Mouse (Mus musculus): ENCODE measurements around the gene D430042O09Rik.

D430042O09Rik gene

DNA sequence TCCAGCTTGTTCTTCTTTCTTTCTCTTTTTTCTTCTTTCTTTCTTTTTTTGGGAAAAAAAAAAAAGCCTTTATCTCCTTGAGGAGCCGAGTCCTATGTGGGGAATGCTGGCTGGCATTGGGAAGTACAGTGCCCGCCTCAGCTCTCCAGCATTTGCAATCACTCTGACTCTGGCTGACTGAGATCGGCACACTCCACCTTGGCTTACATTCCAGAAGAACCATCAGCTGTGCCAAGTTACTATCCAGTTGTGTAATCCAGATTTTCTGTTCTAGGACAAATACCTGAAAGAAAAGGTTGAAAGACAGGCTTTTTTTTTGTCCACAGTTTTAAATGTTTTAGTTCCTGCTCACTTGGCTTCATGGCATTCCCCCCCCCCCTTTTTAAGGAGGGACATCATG lies 100.5 kb downstream of the D430042O09Rik start:
- DNase-seq (ENCODE audit: low spot score in 2 of 2): no peak

DNA sequence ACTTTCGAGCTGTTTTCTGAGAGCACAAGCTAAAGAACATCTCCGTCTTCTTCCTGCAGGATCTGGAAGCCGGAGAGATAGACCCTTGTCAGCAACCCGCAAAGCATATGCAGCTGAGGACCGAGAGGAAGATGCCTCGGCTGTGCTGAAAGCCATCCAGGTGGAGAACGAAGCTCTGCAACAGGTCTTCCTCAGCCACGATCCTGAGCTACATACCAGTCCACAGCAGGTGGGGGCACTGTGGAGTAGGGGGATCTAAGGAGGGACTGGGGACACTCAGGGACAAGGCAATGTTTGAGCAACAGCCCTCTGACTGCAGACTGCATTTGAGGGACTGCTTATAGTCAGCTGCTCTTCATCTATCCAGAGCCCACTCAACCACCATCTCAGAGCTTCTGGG lies 105.0 kb downstream of the D430042O09Rik start:
- no peak for DNase-seq (ENCODE audit: low spot score in 2 of 2)

DNA sequence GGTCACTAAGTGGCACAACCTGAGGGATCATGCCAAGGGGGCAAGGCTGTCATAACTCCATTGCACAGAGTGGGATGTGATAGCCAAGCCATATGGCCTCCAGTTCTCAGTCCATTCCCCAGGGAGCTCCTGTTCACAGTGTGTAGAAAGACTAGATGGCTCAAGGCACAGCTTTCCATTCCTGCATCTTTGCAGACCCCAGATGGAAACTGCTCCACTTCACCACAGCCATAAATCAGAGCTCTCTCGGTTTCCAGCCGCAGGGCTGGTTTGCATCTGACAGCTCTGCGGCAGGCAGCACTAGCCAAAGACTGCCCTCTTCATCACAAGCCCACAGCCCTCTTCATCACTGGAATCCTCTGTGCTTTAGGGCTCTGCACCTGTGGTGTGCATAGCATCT lies 108.0 kb downstream of the D430042O09Rik start:
- no peak for DNase-seq (ENCODE audit: low spot score in 2 of 2)

DNA sequence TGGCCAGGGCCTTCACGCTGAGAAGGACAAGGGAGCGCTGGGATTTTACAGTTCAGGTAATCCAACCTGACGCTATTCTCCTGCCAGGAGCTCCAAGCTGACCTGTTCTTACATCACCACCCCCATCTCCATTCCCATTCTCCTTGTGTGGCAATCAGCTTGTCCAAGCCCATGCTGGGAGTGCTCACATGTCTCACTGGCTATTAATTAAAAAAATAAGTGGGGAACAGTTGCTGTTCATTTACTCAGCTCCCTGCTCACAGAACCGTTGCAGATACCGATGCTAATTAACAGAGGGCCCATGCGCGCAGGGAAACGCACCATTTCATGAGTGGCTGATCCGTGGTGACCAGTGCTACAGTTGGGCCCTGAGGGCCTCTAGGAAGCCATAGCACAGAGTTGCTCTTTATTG lies 110.6 kb downstream of the D430042O09Rik start:
- DNase-seq (ENCODE audit: low spot score in 2 of 2): no peak

DNA sequence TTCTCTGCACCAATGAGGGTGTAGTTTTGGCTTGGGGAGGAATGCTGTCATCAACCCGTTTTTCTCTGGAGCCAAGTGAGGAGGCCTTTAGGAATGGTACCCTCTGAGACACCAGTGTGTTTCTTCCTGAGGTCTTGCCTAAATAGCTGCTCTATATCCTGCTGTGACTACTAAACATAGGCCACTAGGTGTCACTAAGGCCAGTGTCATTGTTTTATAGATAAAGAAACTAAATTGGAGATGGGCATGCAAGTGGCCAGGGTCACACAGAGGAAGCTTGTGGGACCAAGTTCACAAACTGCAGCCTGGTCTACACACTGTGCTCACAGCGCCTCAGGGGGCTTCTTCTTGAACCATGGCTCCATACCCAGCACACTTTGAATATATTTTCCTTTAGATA lies 112.5 kb downstream of the D430042O09Rik start:
- no peak for DNase-seq (ENCODE audit: low spot score in 2 of 2)

DNA sequence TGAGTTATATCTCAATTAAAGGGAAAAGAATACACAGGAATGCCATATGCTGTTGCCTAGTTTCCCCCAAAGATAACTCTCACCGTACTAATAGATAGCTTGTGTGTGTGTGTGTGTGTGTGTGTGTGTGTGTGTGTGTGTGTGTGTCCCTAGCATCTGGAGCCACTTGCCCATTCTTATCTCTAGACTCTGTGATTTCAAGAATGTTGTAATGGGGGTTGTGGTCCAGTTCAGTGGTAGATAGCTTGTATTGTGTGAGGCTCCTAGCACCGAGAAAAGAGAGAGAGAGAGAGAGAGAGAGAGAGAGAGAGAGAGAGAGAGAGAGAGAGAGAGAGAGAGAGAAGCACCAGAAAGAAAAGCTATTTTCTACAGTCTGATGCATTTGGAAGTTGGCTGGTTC lies 118.7 kb downstream of the D430042O09Rik start:
- DNase-seq (ENCODE audit: low spot score in 2 of 2): no peak

DNA sequence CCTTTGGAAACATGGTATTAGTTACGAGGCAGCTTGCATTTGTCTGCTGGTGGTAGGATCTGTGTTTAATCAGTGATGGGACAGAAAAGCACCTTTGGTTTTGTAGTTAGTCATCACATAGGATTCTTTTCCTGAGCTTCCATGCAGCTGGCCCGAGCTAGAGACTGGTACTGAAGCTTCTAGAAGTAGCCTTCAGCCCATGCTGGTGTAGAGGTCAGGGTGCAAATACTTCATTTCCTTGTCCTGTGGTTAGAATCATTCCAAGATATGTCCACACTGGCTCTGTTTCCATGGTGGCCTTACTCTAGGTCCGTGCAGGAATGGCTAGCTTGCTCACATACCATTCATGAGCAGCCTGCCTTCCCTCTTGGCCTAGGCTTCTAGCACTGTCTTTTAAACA lies 119.2 kb downstream of the D430042O09Rik start:
- no peak for DNase-seq (ENCODE audit: low spot score in 2 of 2)

DNA sequence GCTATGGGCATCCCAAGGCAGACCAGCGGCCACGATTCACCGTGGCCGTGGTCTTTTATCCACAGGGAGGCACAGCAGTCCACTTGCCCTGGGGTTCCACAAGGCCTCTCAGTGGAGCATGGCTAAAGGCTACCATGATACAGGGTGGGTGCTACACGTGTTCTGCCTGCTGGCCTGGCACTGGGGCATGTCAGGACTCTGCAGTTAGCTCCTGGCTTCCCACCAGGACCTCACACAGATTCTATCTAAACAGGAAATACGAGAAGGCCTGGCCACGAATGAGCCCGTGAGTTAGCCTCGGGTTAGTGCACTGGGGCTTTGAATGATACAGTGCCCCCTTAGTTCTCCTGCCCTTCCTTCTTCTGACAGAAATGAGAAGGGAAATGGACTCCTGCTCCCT lies 119.7 kb downstream of the D430042O09Rik start:
- DNase-seq (ENCODE audit: low spot score in 2 of 2): no peak

DNA sequence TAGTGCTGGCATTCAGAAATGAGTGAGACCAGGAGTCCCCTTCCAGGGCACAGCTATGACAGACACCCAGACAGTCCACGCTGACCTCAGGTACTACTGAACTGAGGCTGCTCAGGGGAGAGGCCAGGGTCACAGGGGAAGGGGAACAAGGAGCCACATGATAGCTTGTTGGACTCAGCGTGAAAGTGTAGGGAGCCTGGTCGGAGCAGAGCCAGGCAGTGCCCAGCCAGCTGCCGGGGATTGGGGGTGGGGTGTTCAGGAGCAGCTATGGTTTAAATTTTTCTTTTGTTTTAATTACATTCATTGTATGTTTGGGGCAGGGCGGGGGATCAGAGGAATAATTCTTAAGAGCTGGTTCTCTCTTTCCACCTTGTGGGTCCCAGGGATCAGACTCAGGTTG lies 120.9 kb downstream of the D430042O09Rik start:
- no peak for DNase-seq (ENCODE audit: low spot score in 2 of 2)

DNA sequence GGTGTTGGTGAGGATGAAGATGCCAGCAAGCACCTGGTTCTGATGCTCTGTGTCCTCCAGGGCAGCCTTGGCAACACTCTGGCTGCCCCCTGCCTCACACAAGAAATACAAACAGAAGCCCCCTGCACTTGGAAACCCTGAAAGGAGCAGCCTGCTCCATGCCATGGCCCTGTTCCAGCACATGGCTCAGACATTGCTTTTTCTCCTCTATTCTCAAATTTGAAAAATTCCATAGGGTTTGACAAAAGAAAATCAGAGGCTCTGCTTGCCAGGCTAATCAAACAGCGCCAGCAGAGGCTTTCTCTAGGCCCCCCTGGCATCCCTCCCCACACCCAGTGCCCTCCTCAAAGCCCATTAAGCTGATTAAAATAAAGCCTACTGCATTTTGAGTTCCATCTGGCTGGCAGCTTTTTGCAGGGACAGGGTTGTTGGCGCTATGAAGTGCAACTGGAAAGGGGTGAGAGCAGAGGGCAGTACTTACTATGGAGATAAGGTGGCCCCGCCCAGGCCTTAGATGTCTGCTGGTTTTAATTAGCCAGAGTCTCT lies 121.5 kb downstream of the D430042O09Rik start:
- DNase-seq (ENCODE audit: low spot score in 2 of 2): no peak

DNA sequence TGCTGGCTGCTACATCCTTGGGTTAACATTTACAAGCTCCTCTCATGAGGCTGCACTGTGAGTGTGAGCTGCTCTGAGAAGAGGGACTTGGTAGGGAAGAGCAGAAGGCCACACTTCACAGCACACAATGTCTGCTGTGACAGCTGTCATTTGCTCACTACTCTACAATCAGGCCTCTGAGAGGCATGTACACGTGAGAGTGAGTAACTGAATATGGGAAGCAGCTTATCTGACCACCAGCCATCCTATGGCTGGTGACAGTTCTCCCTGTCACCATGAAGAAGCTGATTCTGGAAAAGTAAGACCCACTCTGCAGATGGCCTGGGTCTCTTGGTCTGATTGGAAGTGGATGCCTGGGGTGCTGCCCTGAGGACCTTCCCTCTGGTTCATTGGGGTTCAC lies 125.1 kb downstream of the D430042O09Rik start:
- DNase-seq (ENCODE audit: low spot score in 2 of 2): no peak

DNA sequence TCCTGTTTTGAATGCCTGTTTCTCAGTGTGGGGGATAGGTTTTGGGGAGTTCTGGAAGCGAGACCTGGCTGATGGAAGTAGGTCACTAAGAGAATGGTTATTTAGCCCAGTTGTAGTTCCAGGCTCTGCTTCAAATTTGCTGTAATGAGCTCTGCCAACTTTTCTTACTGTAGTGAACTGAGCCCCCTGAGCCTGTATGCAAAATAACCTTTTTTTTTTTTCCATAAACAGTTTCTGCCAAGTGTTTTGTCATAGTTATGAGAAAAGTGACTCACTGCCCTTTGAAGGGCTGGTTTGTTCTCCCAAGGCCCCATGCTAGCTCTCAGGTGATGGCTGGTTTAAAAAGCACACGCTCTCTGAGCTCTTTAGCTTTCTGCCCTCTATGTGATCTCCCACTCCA lies 125.8 kb downstream of the D430042O09Rik start:
- DNase-seq (ENCODE audit: low spot score in 2 of 2): no peak

DNA sequence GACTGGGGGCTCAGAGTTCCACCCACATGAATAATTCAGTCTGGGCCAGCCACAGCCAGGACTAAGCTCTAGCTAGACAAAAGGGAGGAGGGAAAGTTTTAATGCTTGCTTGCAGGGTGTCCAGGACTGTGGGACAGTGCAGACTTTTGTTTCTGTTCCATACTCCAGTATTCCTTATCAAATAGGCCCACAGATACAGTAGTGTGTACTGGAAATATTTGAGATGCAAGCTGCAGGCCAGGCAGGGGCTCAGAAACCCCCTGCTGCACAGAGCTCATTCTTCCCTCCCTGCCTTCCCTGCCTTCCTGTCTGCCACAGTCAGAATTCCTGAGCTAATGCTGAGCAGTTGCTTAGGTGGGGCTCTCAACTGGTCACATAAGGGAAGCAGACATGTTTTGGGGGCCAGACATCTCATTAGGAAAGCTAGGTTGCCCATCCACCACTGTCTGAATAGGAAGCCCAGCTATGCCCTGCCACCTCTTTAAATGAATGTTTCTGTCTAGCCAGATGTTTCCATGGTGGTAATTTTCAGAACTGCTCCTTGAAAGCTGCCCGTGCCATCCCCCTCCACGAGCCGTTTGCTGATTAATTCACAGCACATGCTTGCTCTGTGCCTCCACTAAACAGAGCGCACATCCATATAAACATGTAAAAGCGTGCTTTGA lies 130.5 kb downstream of the D430042O09Rik start:
- DNase-seq (ENCODE audit: low spot score in 2 of 2): no peak

DNA sequence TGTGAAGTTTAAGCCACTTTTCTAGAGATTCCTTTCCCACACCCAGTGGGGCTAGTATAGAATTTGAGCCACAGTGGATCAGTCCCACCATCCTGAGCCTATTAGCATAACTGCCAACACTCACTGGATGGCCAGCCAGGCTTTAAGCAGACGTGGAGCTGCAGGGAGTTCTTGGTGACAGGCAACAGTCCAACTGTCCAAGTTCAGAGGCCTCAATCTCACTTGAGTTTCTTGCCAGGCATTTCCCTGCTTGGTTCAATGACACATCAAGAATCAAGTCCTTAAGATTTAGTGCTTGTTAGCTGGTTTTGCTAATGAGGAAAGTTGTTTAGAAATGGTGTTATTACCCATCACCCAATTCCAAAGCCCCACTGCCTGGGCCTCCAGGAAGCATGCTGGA lies 137.9 kb downstream of the D430042O09Rik start:
- DNase-seq (ENCODE audit: low spot score in 2 of 2): no peak

DNA sequence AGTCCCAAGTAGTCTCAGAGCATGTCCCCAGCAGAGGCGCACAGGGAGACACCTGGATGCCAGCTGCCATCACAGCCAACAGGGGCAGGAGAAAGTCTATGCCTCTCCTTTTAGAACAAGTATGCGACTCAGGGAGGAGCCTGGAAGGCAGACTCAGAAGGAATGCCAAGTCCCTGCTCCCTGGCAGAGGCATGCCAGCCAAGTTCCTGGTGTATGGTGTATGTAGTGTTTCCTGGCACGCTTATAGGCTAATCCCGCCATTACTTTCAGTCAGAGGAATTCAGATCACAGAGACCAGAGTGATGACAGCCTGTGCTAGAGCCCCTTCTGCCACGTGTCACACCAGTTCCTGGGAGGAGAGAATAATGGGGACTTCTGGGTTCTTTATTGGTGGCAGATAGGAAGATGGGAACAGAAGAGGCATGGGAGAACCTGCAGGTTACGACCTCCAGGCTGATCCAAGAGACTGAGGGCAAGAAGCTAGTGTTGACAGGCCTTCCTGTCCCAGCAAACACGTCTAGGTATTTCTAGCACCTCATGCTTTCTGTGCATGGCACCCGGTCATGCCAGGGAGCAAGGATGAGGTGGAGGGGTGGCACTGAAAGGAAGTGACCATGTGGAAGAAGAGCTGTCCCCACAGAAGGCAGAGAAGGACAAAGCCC lies 139.3 kb downstream of the D430042O09Rik start:
- peak; percentile 31 to 59 for DNase-seq (ENCODE audit: low spot score in 2 of 2)

DNA sequence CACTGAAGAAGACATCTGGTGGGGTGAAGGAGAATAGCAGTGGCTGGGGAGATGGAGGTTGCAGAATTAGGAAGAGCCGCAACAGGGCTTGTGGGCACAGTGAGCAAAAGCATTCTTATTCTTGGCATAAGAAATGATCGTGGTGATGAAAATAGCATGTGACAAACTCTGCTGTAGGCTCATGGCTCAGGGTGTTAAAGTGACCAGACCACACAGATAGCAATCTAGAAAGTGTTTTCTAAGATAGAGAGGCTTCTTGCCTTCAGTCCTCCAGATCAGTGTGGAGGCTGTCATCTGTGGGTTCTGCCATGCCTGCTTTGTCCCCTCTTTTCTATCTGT lies 139.8 kb downstream of the D430042O09Rik start:
- DNase-seq (ENCODE audit: low spot score in 2 of 2): peak in 1 of 2 experiments; percentile 36

DNA sequence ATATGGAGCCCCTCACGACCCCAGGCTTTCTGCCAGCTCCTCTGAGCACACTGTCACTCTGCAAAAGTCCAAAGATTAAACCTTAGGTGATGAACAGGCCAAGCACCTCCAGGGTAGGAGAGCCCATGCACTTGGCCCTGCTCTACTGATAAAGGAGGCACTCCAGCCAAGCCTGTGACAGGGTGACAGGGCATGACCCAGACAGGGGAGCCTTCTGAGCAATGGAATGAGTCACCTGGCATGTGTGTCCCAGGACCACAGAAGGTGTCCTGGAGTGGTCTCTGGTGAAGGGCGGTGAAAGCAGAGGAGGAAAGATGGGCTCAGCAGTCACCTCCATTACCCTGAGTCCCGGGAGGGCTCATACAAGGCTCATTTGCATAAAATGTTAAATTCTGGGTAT lies 151.9 kb downstream of the D430042O09Rik start:
- no peak for DNase-seq (ENCODE audit: low spot score in 2 of 2)

DNA sequence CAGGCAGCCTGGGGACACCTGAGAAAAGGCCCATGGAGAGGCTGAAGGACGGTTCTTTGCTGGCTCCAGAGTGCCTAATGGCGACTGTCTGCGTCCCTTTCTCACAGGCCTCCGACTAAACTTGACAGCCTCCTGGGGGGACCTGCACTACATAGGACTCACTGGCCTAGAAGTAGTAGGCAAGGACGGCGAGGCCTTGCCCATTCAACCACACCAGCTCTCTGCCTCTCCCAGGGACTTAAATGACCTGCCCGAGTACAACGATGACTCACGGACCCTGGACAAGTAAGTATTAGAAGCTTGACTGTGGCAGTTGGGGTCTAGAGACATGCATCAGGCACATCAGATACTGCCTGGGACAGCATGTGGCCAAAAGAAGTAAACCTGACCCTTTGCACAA lies 152.7 kb downstream of the D430042O09Rik start:
- DNase-seq (ENCODE audit: low spot score in 2 of 2): no peak

DNA sequence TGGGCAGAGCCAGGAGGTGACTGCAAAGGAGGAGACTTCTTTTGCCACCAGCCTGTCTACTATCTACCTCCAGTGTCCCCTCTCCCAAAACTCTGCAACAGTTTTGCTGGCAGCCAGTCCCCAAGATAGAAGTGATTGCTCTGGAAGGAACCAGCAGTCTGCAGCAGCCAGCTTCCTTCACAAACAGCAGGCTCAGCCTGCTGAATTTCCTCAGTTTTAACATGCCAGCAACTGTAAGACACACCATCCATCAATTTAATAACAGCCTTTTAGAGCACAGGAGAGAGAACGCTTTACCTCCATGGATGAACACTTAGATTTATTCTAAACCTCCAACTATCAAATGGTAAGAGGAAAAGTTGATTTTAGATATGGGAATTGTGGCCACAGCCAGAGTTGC lies 156.3 kb downstream of the D430042O09Rik start:
- no peak for DNase-seq (ENCODE audit: low spot score in 2 of 2)

DNA sequence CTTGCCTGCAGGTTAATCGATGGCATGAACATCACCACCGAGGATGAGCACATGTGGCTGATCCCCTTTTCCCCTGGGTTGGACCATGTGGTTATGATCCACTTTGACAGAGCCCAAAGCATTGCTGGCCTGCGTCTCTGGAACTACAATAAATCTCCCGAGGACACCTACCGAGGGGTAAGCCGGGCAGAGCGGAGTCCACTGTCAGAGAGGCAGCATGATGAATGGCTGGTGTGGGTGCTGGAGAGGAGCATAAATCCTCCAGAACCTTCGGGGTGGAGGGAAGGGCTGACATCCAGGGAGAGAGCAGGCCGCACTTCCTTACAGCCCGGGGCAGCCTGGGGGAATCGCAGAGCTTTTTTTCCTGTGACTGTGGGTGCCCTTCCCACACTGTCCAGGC lies 157.5 kb downstream of the D430042O09Rik start:
- DNase-seq (ENCODE audit: low spot score in 2 of 2): no peak

DNA sequence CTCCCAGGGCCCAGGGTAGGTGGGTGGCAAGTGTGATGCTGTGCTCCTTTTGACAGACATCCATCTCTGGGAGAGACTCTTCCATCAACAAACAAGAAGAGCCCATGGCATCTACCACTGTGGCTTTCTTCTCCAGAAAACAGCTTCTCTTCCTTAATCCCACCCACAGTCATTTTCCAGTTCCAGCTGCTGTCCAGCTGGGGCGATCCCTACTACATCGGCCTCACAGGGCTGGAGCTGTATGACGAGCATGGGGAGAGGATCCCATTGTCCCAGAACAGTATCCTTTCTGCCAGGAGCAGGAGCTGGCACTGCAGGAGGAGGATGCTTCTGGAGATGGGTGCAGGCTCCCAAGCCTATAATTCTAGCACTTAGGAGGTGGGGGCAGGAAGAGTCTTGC lies 160.9 kb downstream of the D430042O09Rik start:
- no peak for DNase-seq (ENCODE audit: low spot score in 2 of 2)

DNA sequence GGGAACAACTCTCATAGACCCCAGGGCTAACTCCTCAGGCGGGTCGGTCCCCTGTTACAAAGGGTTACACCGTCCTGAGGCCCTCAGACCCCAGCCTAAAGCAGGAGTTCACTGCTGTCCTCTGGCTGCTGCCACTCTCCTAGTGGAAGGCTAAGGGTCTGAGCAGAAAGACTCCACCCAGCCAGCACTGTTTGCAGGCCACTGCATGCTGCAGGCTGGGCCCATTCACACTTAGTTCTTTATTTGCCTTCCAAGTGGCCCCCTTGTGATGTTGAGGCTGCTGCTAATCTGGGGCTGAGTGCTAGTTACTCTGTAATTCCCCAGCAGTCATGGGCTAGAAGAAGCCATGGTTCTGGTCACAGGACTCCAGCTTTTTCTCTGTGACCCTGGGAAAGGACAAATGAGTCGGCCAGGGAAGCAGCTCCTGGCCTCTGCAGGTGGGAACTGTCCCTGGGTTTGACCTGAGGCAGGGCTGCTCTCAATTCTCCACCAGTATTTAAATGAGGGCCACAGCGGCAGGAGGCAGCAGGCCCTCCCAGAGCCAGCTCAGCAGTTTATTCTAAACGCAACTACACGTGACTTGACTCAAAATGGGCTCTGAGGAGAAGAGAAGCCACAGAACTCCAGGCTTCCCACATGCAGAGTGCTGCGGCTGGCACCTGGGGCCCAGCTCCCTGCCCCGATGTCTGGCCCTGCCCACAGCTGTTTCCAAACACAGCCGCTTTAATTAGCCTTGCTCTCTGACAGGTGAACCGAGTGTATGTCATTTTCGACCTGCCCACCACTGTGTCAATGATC lies 163.9 kb downstream of the D430042O09Rik start:
- DNase-seq (ENCODE audit: low spot score in 2 of 2): peak in 1 of 2 experiments; percentile 62

DNA sequence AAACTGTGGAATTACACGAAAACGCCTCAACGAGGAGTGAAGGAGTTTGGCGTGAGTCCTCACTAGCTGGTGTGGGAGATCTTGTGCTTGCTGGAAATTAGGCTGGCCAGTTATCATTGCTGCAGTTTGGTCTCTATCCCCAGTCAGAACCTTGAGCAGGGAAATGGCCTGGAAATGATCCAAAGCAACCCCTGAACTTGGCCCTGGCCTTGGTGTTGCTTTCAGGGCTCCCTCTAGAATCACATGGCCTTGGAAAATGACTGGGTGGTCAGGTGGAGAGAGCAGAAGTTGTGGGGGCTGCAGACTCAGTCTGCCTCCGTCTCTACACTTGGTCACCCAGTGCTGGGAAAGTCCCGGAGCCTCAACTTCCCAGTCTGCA lies 164.5 kb downstream of the D430042O09Rik start:
- DNase-seq (ENCODE audit: low spot score in 2 of 2): no peak
